Mouse (Mus musculus) liver, embryonic 11.5 days (tissue): ENCODE measurements around the gene Tmco4. TPM values are rescaled to one million over a fixed set of nuclear protein-coding genes. Genes with fewer than 3 reads are reported as not detected.
A peak's percentile ranks its signal among the peaks of the same experiment; 100 is the strongest.

Source experiments
- ATAC-seq: fragments of 200-750 bp; cut with Nextera tagmentation; replicated peaks from 2 replicates; pipeline ENCODE4 v1.8.0; 2017; ENCODE audit warnings: moderate number of reproducible peaks, mild to moderate bottlenecking, moderate TSS enrichment, moderate library complexity; ENCODE audit not compliant: low FRiP score
- DNase-seq: peaks from one replicate; pipeline ENCODE4 v3.0.0-alpha.2; 2017; ENCODE audit warnings: low spot score
- H3K27ac ChIP-seq: fragments of 300-500 bp; sonication (generic); 2 replicates; pipeline ENCODE4 v1.5.1; 2014; ENCODE audit warnings: mild to moderate bottlenecking, low read depth, low read length, control low read depth
- H3K27me3 ChIP-seq: fragments of 300-500 bp; sonication (generic); replicated peaks from 2 replicates; pipeline ENCODE4 v1.6.1; 2014; ENCODE audit warnings: low read length, mixed read lengths; ENCODE audit not compliant: control insufficient read depth, insufficient read depth
- H3K36me3 ChIP-seq: fragments of 300-500 bp; sonication (generic); 2 replicates; pipeline ENCODE4 v1.6.1; 2014; ENCODE audit warnings: mild to moderate bottlenecking, low read length, moderate library complexity, mixed read lengths; ENCODE audit not compliant: control insufficient read depth, insufficient read depth
- H3K4me1 ChIP-seq: fragments of 300-500 bp; sonication (generic); replicated peaks from 2 replicates; pipeline ENCODE4 v1.6.1; 2014; ENCODE audit warnings: low read length, mixed read lengths; ENCODE audit not compliant: control insufficient read depth, insufficient read depth
- H3K4me2 ChIP-seq: fragments of 300-500 bp; sonication (generic); 2 replicates; pipeline ENCODE4 v1.6.1; 2014; ENCODE audit warnings: mild to moderate bottlenecking, control low read depth, moderate library complexity
- H3K4me3 ChIP-seq: fragments of 300-500 bp; sonication (generic); 2 replicates; pipeline ENCODE4 v1.5.1; 2014; ENCODE audit warnings: low read depth, low read length, control low read depth
- H3K9ac ChIP-seq: fragments of 300-500 bp; sonication (generic); 2 replicates; pipeline ENCODE4 v1.6.1; 2014; ENCODE audit warnings: low read depth, low read length, control low read depth
- H3K9me3 ChIP-seq: fragments of 300-500 bp; sonication (generic); 2 replicates; pipeline ENCODE4 v1.6.1; 2016; ENCODE audit warnings: low read length, inconsistent platforms, mixed read lengths; ENCODE audit not compliant: control insufficient read depth
- WGBS: fragments of 180-500 bp; shearing (Covaris S2); extraction: QIAGEN DNeasy Blood & Tissue Kit; methylation state at CpG from one replicate; pipeline ENCODE4 v1.1.7; 2014; 5-methylcytosine and 5-hydroxymethylcytosine counted together
- polyA plus RNA-seq: library from polyadenylated mRNA; unstranded; fragments of >200 nt; fragmentation: Nextera tagmentation; extraction: Ambion mirVana; gene quantifications from 2 replicates; pipeline ENCODE4 v1.2.1, GENCODE M21; 2014

The Tmco4 gene
- polyA plus RNA-seq, 1 experiment from 2014 or later: 1.5 TPM

GRCm38 (mm10) chr4:139059569-139059968, 86.9 kb downstream of the Tmco4 start:
- peak; percentile 68 for DNase-seq
- no peak overlapping the region for H3K4me3 ChIP-seq
- H3K4me2 ChIP-seq: no peak overlapping the region
- no peaks in the 10 kb centered on the region for H3K27me3 ChIP-seq
- H3K4me1 ChIP-seq: no peaks in the 10 kb centered on the region
- H3K9me3 ChIP-seq: no peaks in the 10 kb centered on the region
- no peak for ATAC-seq
- H3K9ac ChIP-seq: no peak overlapping the region
- H3K27ac ChIP-seq: no peak overlapping the region
- no peaks in the 10 kb centered on the region for H3K36me3 ChIP-seq
- 6% methylated on average over 7 of the region's 7 CpGs for WGBS

DNA sequence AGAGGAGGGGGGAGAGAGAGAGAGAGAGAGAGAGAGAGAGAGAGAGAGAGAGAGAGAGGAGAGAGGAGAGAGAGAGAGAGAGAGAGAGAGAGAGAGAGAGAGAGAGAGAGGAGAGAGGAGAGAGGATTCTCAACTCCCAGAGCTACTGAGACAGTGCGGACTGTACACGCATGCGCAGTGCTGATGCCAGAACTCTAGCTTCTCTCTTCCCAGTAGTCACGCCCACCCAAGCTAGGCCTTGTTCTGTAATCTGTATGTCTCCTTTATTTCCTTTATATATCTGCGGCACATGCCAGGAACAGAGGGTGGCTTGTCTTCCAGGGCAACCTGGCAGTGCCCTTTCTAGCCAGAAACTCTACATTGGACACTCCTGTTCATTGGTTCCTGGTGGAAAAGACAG, 92.1 kb downstream of the Tmco4 start:
- Histone ChIP-seq H3K36me3 (no peaks in the 10 kb centered on the region), H3K4me2 (no peak overlapping the region), H3K9ac (no peak overlapping the region), H3K4me3 (no peak overlapping the region), H3K4me1 (no peaks in the 10 kb centered on the region), H3K9me3 (no peaks in the 10 kb centered on the region), H3K27ac (no peak overlapping the region), H3K27me3 (no peaks in the 10 kb centered on the region)
- no peak for ATAC-seq
- no peak for DNase-seq
- WGBS: 87% methylated on average over 5 of the region's 5 CpGs

DNA sequence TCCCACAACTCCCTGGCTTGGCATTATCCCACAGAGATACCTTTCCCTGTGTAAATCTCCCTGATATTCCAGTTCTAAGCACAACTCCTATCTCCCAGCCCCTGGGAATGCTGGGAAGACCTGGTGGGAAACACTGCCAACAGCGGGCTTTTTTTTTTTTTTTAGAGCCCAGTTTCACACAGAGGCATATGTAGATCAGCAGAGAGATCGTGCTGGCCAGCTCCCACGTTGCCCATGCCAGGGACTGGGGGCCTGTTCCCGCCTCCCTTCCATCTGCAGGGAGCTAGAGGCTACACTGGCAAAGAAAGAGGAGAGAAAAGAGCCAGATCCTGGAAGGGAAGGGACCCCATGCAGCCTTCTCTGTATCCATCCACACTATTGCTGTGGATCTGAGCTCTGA, 95.6 kb downstream of the Tmco4 start:
- no peak overlapping the region for H3K4me2 ChIP-seq
- no peaks in the 10 kb centered on the region for H3K4me1 ChIP-seq
- no peak overlapping the region for H3K27ac ChIP-seq
- H3K4me3 ChIP-seq: no peak overlapping the region
- DNase-seq: no peak
- H3K27me3 ChIP-seq: peaks cover 12% of the 10 kb centered on the region
- no peak for ATAC-seq
- H3K9me3 ChIP-seq: no peaks in the 10 kb centered on the region
- H3K9ac ChIP-seq: no peak overlapping the region
- no peaks in the 10 kb centered on the region for H3K36me3 ChIP-seq
- WGBS: 26% methylated on average over 4 of the region's 4 CpGs

- H3K4me1 ChIP-seq: peaks cover 6% of the 10 kb centered on the region; the same call in 1 of the 2 replicates
- H3K27me3 ChIP-seq: peaks cover 58% of the 10 kb centered on the region
- no peak overlapping the region for H3K27ac ChIP-seq
- peak overlapping the region; percentile 69; the same call in 1 of the 2 replicates for H3K4me2 ChIP-seq
- H3K9ac ChIP-seq: no peak overlapping the region
- ATAC-seq (no peak), DNase-seq (no peak)
- no peaks in the 10 kb centered on the region for H3K9me3 ChIP-seq
- peak overlapping the region; percentile 55; the same call in 1 of the 2 replicates for H3K4me3 ChIP-seq
- H3K36me3 ChIP-seq: no peaks in the 10 kb centered on the region
- 21% methylated on average over 29 of the region's 29 CpGs for WGBS
Measured at GRCm38 (mm10) chr4:139074060-139074459, 101.4 kb downstream of the Tmco4 start.

- no peak; the same call in 1 of the 2 replicates for ATAC-seq
- H3K27me3 ChIP-seq: peaks cover 58% of the 10 kb centered on the region
- H3K9me3 ChIP-seq: no peaks in the 10 kb centered on the region
- H3K36me3 ChIP-seq: no peaks in the 10 kb centered on the region
- 2% methylated on average over 77 of the region's 77 CpGs for WGBS
- no peak within 1 kb of the TSS for H3K9ac ChIP-seq
- H3K4me2 ChIP-seq: peak within 1 kb of the TSS; percentile 69
- peak within 1 kb of the TSS; percentile 55 for H3K4me3 ChIP-seq
- H3K4me1 ChIP-seq: peaks cover 6% of the 10 kb centered on the region; the same call in 1 of the 2 replicates
- no peak for DNase-seq
- H3K27ac ChIP-seq: no peak within 1 kb of the TSS
Measured at GRCm38 (mm10) chr4:139075041-139075711, 102.5 kb downstream of the Tmco4 start, which contains the start of gene Htr6. TSS of gene Htr6 (minus strand) at chr4:139075570.

- no peak for ATAC-seq
- Histone ChIP-seq H3K36me3 (no peaks in the 10 kb centered on the region), H3K4me1 (peaks cover 6% of the 10 kb centered on the region; the same call in 1 of the 2 replicates), H3K4me2 (no peak overlapping the region), H3K9ac (no peak overlapping the region), H3K4me3 (no peak overlapping the region), H3K27ac (no peak overlapping the region), H3K9me3 (no peaks in the 10 kb centered on the region), H3K27me3 (peaks cover 58% of the 10 kb centered on the region)
- DNase-seq: no peak
- 11% methylated on average over 5 of the region's 5 CpGs for WGBS
Measured at GRCm38 (mm10) chr4:139075915-139076314, 103.2 kb downstream of the Tmco4 start.

DNA sequence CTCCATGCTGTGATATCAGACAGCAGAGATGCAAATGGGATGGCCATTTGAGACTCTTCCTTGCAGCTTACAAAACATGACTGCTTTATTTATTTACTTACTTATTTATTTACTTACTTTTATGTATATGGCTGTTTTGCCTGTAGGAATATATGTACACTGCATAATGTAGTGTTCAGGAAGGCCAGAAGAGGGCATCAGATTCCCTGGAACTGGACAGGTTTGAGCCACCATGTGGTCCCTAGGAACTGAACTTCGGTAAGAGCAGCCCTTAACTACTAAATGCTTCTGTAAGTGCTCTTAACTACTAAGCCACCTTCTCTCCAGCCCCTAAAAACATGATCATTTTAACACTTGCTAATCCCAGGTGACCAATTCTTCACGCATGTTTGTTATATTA, 105.6 kb downstream of the Tmco4 start:
- Histone ChIP-seq H3K27me3 (peaks cover 50% of the 10 kb centered on the region), H3K9ac (no peak overlapping the region), H3K27ac (no peak overlapping the region), H3K4me3 (no peak overlapping the region), H3K4me2 (no peak overlapping the region), H3K4me1 (peaks cover 9% of the 10 kb centered on the region; the same call in 1 of the 2 replicates), H3K36me3 (no peaks in the 10 kb centered on the region), H3K9me3 (no peaks in the 10 kb centered on the region)
- ATAC-seq: no peak
- 41% methylated on average over 2 of the region's 2 CpGs for WGBS
- DNase-seq: no peak

DNA sequence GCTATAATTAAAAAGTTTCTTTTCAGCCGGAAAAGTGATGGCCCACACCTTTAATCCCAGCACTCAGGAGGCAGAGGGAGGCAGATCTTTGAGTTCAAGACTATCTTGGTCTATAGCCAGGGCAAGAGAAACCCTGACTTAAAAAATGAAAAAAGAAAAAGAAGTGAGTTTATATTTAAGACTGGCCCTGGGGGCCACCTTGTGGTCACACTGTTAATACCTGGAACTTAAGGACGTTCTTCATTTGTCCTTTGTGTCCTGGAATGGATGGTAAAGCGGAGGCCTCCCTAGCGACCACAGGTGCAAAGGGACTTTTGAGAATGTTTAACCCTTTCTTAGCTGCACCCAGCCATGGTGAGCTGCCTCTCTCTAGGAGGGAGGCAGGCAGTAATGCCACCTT, 106.0 kb downstream of the Tmco4 start:
- ATAC-seq (no peak), DNase-seq (no peak)
- peaks cover 46% of the 10 kb centered on the region for H3K27me3 ChIP-seq
- H3K4me3 ChIP-seq: no peak overlapping the region
- peaks cover 9% of the 10 kb centered on the region; the same call in 1 of the 2 replicates for H3K4me1 ChIP-seq
- no peaks in the 10 kb centered on the region for H3K9me3 ChIP-seq
- 18% methylated on average over 4 of the region's 4 CpGs for WGBS
- no peaks in the 10 kb centered on the region for H3K36me3 ChIP-seq
- H3K4me2 ChIP-seq: no peak overlapping the region
- no peak overlapping the region for H3K27ac ChIP-seq
- H3K9ac ChIP-seq: no peak overlapping the region

GRCm38 (mm10) chr4:139079439-139079838, 106.8 kb downstream of the Tmco4 start:
- Histone ChIP-seq H3K9me3 (no peaks in the 10 kb centered on the region), H3K4me3 (no peak overlapping the region), H3K9ac (no peak overlapping the region), H3K27ac (no peak overlapping the region), H3K27me3 (peaks cover 39% of the 10 kb centered on the region), H3K4me1 (peaks cover 9% of the 10 kb centered on the region; the same call in 1 of the 2 replicates), H3K4me2 (no peak overlapping the region), H3K36me3 (no peaks in the 10 kb centered on the region)
- WGBS: 78% methylated on average over 11 of the region's 11 CpGs
- DNase-seq (no peak), ATAC-seq (no peak)
